Comparison of ENCODE assay signal across 13 mouse cellular contexts in genomic region chr4:140959715-140960479, GRCm38 (mm10). TPM values are rescaled to one million over a fixed set of nuclear protein-coding genes. Genes with fewer than 3 reads are reported as not detected.
DNase-seq lines count a peak whose midpoint lies in the region; ATAC-seq and TF ChIP-seq lines count a peak whose summit lies in the region.
"Had no signal": no experiment of that assay in that cellular context is flagged by ENCODE, and none has a peak within 500 bp of the region (broad histone marks: within the 10 kb centered on the region; RNA-seq: fewer than 3 reads in every experiment).

No protein-coding gene starts in this region.

- H3K9me3 ChIP-seq in liver, postnatal 0 days (ENCODE audit: low read length) = no peaks in the 10 kb centered on the region
- H3K9me3 ChIP-seq in limb, embryonic 15.5 days = no peaks in the 10 kb centered on the region
- H3K9me3 ChIP-seq: forebrain, embryonic 15.5 days had no signal

- no peak for TF ChIP-seq CTCF in liver, postnatal 0 days (IDR thresholded peaks at IDR 0.05; ENCODE audit: low read depth)

- ATAC-seq in liver, postnatal 0 days = no peak
- no peak for ATAC-seq in limb, embryonic 15.5 days (ENCODE audit: insufficient number of reproducible peaks, low FRiP score, low TSS enrichment, low read depth)

- WGBS in liver, postnatal 0 days (ENCODE audit: insufficient replicate concordance) = 67% methylated on average over 10 of the region's 10 CpGs
- 77% methylated on average over 10 of the region's 10 CpGs for WGBS in limb, embryonic 15.5 days

- H3K27me3 ChIP-seq in liver, postnatal 0 days (ENCODE audit: insufficient read depth, low read length) = peaks cover 12% of the 10 kb centered on the region; the same call in 1 of the 2 replicates
- H3K27me3 ChIP-seq in limb, embryonic 15.5 days = peaks cover 4% of the 10 kb centered on the region; the same call in 1 of the 2 replicates
- H3K27me3 ChIP-seq: forebrain, embryonic 15.5 days had no signal

- H3K4me3 ChIP-seq in liver, postnatal 0 days (ENCODE audit: low read depth, low read length) = no peak overlapping the region
- peak overlapping the region; percentile 59; the same call in 1 of the 2 replicates for H3K4me3 ChIP-seq in brown adipose tissue, adult 24 weeks (ENCODE audit: insufficient read depth, low read depth, low read length)
- H3K4me3 ChIP-seq in limb, embryonic 15.5 days = peak overlapping the region; percentile 63; the same call in 1 of the 2 replicates

- DNase-seq in gastrocnemius, adult 18-20 months (ENCODE audit: low spot score) = peak; percentile 32
- DNase-seq in gastrocnemius, adult 8-10 months (ENCODE audit: low spot score in 2 of 2) = no peak
- no peak for DNase-seq in liver, postnatal 0 days
- no peak for DNase-seq in liver
- DNase-seq in frontal cortex, postnatal 36 days (ENCODE audit: low spot score in 2 of 2) = no peak
- DNase-seq in testis, postnatal 14 days (ENCODE audit: low spot score) = no peak
- DNase-seq: cerebellum, postnatal 25 days; kidney, adult 18-20 months; right cerebral cortex, postnatal 4 days; thymus, postnatal 25 days had no signal

- no peaks in the 10 kb centered on the region for H3K36me3 ChIP-seq in liver, postnatal 0 days (replicated peaks; ENCODE audit: insufficient read depth, low read length)
- H3K36me3 ChIP-seq in limb, embryonic 15.5 days = no peaks in the 10 kb centered on the region
- H3K36me3 ChIP-seq: forebrain, embryonic 15.5 days had no signal

- peaks cover 32% of the 10 kb centered on the region for H3K4me1 ChIP-seq in liver, postnatal 0 days (ENCODE audit: insufficient read depth)
- H3K4me1 ChIP-seq in brown adipose tissue, adult 24 weeks (ENCODE audit: control insufficient read depth, insufficient read depth, insufficient read length, low read length) = peaks cover 3% of the 10 kb centered on the region; the same call in 1 of the 2 replicates
- H3K4me1 ChIP-seq in limb, embryonic 15.5 days = peaks cover 39% of the 10 kb centered on the region

- H3K27ac ChIP-seq in liver, postnatal 0 days (ENCODE audit: low read depth) = no peak overlapping the region; the same call in 1 of the 2 replicates
- H3K27ac ChIP-seq in brown adipose tissue, adult 24 weeks (replicated peaks; ENCODE audit: low read depth, low read length) = peak overlapping the region; percentile 72; the same call in 1 of the 2 replicates
- peak overlapping the region; percentile 85; the same call in 1 of the 2 replicates for H3K27ac ChIP-seq in limb, embryonic 15.5 days

- no peak for TF ChIP-seq EP300 in liver, postnatal 0 days (IDR thresholded peaks at IDR 0.05; ENCODE audit: low read depth)

- no peak overlapping the region for H3K9ac ChIP-seq in liver, postnatal 0 days (replicated peaks)
- no peak overlapping the region for H3K9ac ChIP-seq in limb, embryonic 15.5 days

- peak overlapping the region; percentile 83; the same call in 1 of the 2 replicates for H3K4me2 ChIP-seq in liver, postnatal 0 days (ENCODE audit: low read depth, low read length)
- H3K4me2 ChIP-seq in limb, embryonic 15.5 days = no peak overlapping the region

RNA-seq across cellular contexts. Expression of gene Sdhb, which starts 1.1 kb away (rescaled TPM):
- 100 to 1,000 TPM; 630 to 677 TPM for total RNA-seq in gastrocnemius, adult 18-20 months (2021)
- 100 to 1,000 TPM; 520 to 588 (median 538) TPM for total RNA-seq in gastrocnemius, adult 8-10 months (2022)
- 312 and 329 TPM in 2 replicates for polyA plus RNA-seq in liver, postnatal 0 days (2015; fragmentation: Nextera tagmentation; extraction: Ambion mirVana)
- polyA plus RNA-seq in brown adipose tissue, adult 24 weeks (2012; ENCODE audit: insufficient read depth, insufficient read length, missing spikeins) = 2,044 and 2,390 TPM in 2 replicates
- polyA plus RNA-seq in limb, embryonic 15.5 days (2015; fragmentation: Nextera tagmentation; extraction: Ambion mirVana) = 333 and 348 TPM in 2 replicates

RNA-seq across cellular contexts. Expression of gene Atp13a2, which starts 26.8 kb away (rescaled TPM):
- total RNA-seq in gastrocnemius, adult 18-20 months (2021) = 10 to 100 TPM; 16.2 to 21.1 TPM
- total RNA-seq in gastrocnemius, adult 8-10 months (2022) = 10 to 100 TPM; 17.2 to 22.5 (median 18.4) TPM
- 13.2 and 15.8 TPM in 2 replicates for polyA plus RNA-seq in liver, postnatal 0 days (2015; fragmentation: Nextera tagmentation; extraction: Ambion mirVana)
- polyA plus RNA-seq in brown adipose tissue, adult 24 weeks (2012; ENCODE audit: insufficient read depth, insufficient read length, missing spikeins) = 6.7 and 6.8 TPM in 2 replicates
- 37.3 and 41.0 TPM in 2 replicates for polyA plus RNA-seq in limb, embryonic 15.5 days (2015; fragmentation: Nextera tagmentation; extraction: Ambion mirVana)

RNA-seq across cellular contexts. Expression of gene Mfap2, which starts 50.3 kb away (rescaled TPM):
- 1 to 10 TPM; 1.1 to 2.3 TPM for total RNA-seq in gastrocnemius, adult 18-20 months (2021)
- 1 to 10 TPM in 2 of 4 experiments, under 1 TPM in 2; 0.48 to 2.2 (median 1.3) TPM for total RNA-seq in gastrocnemius, adult 8-10 months (2022)
- polyA plus RNA-seq in liver, postnatal 0 days (2015; fragmentation: Nextera tagmentation; extraction: Ambion mirVana) = 14.1 and 14.6 TPM in 2 replicates
- 1.4 and 3.0 TPM in 2 replicates for polyA plus RNA-seq in brown adipose tissue, adult 24 weeks (2012; ENCODE audit: insufficient read depth, insufficient read length, missing spikeins)
- polyA plus RNA-seq in limb, embryonic 15.5 days (2015; fragmentation: Nextera tagmentation; extraction: Ambion mirVana) = 958 and 1,066 TPM in 2 replicates

RNA-seq across cellular contexts. Expression of gene Padi2, which starts 53.8 kb away (rescaled TPM):
- 100 to 1,000 TPM; 129 to 189 TPM for total RNA-seq in gastrocnemius, adult 18-20 months (2021)
- 100 to 1,000 TPM in 2 of 4 experiments, 10 to 100 TPM in 2; 91.7 to 147 (median 109) TPM for total RNA-seq in gastrocnemius, adult 8-10 months (2022)
- 1.9 and 2.1 TPM in 2 replicates for polyA plus RNA-seq in liver, postnatal 0 days (2015; fragmentation: Nextera tagmentation; extraction: Ambion mirVana)
- 1.6 and 2.5 TPM in 2 replicates for polyA plus RNA-seq in brown adipose tissue, adult 24 weeks (2012; ENCODE audit: insufficient read depth, insufficient read length, missing spikeins)
- 4.3 and 10.5 TPM in 2 replicates for polyA plus RNA-seq in limb, embryonic 15.5 days (2015; fragmentation: Nextera tagmentation; extraction: Ambion mirVana)

Comparison
In these comparisons a context has a peak if more than half of its experiments do, and no peak if none do; other contexts are left out.
1. RNA of gene Mfap2, which starts 50.3 kb away (polyA plus RNA-seq): 958 to 1,066 TPM in limb, embryonic 15.5 days; 14.1 to 14.6 TPM in liver, postnatal 0 days and 1.4 to 3.0 TPM in brown adipose tissue, adult 24 weeks; every median in the first group is over 10 times any median in the second.